Mouse (Mus musculus) kidney, postnatal 4 days (tissue): ENCODE measurements around the gene Obscn.

Experiments
- DNase-seq, 2 experiments: peaks; one replicate each; pipeline ENCODE4 v3.0.0; 2021; ENCODE audit warnings: mixed read lengths in 2 of 2

Obscn gene

DNA sequence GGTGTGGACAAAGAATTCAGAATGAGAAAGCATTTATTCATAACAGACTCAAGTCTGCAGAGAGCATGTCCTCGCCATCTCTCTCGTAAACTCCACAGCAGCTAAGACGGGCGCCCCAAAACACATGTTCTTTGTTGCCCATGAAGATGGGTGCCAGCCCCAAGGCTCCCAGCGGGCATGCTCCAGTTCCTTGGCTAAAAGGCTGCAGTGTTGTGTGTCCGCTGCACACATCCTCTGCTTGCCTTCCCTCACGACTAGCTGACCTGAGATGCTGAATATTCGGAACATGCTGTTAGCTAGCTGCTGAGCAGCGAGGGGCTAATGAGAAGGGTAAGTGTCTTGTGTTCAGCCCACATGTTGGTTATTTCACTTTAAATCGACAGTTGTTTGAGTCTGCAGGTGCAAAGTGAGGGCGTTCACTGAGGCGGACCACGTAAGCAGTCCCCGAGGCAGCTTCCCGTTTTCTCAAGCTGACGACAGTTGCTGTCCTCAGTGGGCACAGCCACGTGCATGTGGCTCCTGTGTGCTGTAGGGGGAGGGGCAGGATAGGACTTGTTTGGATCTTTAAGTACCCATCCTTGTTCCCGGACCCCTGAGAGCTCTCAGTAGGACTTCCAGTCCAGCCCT is 153.6 kb downstream of the Obscn start:
- no peak for DNase-seq

DNA sequence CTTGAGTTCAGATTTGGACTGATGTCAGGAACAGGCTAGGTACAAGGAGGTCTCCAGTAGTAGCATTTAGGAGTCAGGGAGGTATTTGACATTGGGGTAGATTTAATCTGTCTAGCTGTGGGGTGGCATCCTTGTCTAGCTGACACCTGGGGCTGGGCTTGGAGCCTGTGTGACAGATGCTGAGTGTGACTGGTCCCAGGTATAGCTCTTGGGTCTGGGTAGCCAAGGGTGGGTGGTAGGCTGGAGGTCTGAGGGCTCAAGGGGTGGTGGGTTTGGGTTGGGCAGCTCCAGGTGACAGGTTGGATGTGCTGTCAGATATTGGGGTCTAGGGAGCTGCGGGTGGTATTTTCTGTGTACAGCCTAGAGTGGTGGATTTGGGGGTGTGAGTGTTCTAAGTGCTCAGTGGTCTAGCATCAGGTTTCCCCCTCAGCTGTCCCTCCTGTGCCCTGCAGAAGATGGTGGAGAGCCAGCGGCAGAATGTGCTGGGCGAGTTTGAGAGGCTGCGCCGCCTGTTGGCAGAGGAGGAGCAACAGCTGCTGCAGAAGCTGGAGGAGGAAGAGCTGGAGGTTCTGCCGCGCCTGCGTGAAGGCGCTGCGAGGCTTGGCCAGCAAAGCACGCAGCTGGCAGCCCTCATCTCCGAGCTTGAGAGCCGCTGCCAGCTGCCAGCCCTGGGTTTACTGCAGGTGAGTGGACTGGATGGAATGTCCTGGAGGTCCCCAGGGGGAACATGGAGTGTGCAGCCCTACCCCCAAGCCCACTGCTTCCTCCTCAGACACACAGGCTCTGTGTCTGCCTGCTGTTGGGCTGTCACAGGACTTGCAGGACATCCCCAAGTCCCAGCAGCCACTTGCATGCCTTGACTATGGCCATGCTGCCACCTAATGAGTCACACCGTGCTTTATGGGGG is 154.4 kb downstream of the Obscn start:
- peak; percentile 76 to 84 for DNase-seq

DNA sequence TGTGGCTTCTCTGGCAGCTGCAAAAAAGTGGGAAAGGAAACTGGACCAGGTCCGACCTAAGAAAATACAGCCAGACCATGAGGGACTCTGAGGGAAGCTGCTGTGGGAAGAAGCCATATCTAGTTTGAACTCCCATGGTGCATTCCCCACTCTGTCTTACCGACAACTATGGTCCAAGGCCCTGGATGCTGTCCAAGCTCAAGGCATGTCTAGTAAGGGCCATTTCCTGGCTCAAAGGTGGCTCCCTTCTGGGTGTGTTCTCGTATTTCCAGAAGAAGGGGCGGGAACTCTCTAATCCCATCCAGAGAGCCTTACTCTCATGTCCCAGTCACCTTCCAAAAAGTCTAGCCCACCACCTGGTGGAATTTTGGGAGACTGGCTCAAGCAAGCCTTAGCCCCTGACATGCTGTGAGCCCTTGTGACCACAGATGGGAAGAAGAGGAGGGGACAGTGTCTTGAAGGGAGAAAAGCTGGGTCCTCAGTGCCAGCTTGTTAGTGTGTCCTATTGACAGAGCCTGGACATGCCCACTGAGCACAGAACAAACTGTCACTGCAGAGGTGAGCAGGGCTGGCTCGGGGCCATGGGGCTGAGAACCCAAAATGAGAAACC is 155.7 kb downstream of the Obscn start:
- DNase-seq, result peak in 1 of 2 experiments; percentile 64

DNA sequence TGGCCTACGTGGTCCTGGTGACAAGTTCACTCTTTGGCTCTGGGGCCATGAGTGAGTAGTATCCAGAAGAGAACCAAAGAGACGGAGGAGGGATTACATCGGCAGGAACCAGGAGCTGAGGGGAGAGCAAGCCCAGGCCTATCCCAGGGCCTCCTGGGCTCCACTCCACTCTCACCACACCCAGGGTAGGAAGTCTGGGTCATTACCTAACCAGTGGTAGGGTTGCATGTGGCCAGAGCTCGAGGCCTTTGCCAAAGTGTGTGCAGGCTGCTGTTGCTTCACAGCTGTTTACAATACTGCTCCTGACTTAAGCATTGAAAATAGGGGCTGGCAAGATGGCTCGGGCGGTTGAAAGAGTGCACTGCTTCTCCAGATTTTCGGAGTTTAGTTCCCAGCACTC is 156.5 kb downstream of the Obscn start:
- DNase-seq, result no peak

- no peak for DNase-seq
Measured at GRCm38 (mm10) chr11:58979183-58979582, 157.0 kb downstream of the Obscn start.

DNA sequence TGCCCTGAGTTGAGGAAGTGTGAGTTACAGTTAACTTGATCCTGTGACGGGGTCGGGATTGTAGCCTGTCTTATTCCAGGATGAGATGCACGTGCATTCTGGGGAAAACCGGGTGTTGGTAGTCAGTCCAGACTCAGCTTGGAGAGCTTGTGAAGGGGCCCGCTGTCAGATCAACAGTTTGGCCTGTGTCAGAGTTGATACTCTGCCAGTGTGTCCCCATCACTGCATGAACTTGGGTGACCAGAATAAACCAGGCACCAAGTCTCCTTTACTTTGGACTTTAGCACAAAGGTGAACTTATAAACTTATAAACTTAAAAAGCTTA is 157.5 kb downstream of the Obscn start:
- DNase-seq, result no peak

GRCm38 (mm10) chr11:58978027-58978705 is 158.0 kb downstream of the Obscn start, which contains the start of gene Trim11:
Gene Trim11 (plus strand): TSS chr11:58978093.
- peak; percentile 70 to 80 for DNase-seq

DNA sequence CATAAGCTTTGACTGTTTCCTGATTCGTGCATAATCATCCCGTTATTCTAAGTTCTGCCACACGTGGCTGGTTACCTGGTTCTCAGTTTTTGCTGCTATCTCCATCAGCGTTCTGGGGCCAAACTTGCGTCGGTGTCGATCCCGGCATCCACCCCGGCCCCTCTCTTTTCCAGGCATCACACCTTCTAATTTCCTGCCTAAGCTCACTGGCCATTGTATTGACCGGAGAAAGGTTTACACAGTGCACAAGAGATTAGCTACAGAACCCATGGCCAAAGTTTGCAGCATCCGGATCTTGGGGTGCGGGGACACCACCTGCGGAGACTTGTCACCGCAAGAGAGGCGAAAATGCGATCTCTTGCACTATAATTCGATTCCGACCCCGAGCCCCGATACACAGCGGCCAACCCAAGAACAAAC is 158.6 kb downstream of the Obscn start:
- DNase-seq, result no peak

- peak; percentile 58 to 78 for DNase-seq
Measured at GRCm38 (mm10) chr11:58977150-58977549, 159.1 kb downstream of the Obscn start.

GRCm38 (mm10) chr11:58974414-58974813 is 161.8 kb downstream of the Obscn start:
- no peak for DNase-seq

GRCm38 (mm10) chr11:58971796-58972195 is 164.4 kb downstream of the Obscn start:
- DNase-seq, result no peak

DNA sequence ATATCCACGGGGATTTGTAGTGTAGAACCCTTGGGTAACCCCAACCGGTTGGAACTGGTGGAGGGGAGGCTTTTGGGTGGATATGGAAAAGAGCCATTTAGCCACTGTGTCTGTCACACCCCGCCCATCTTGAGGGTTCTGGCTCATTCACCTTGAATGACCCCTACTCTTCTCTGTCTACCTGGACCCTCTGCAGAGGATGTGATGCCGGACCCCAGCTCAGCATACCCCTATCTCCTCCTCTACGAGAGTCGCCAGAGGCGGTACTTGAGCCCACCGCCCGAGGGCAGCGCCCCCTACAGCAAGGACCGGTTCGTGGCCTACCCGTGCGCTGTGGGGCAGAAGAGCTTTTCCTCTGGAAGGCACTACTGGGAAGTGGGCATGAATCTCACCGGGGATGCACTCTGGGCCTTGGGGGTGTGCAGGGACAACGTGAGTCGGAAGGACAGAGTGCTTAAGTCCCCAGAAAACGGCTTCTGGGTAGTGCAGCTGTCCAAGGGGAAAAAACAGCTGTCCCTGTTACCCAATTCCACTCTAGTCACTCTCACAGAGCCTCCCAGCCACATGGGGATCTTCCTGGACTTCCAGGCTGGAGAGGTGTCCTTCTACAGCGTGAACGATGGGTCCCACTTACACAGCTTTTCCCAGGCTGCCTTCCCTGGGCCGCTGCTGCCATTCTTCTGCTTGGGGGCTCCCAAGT is 165.2 kb downstream of the Obscn start:
- no peak for DNase-seq

DNA sequence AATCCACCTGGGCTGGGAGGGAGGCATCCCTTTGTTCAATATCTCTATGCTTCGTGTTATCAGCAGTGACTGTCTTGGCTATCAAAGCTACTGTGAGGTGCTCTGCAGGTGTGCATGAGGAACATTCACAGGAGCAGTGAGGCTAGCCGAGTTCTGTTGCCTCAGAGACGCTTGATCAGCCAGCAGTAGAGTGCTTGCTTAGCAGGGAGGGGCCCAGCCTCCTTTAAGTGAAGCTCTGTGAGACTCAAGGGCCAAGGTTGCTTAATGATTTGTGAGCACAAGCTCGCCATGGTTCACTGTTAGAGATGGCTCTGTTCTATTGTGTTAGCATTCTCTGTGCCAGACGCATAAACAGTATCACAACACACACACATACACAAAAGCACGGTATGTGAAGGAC is 166.5 kb downstream of the Obscn start:
- peak; percentile 58 to 78 for DNase-seq

GRCm38 (mm10) chr11:58969027-58969426 is 167.2 kb downstream of the Obscn start:
- DNase-seq, result peak in 1 of 2 experiments; percentile 57

GRCm38 (mm10) chr11:58968551-58968950 is 167.7 kb downstream of the Obscn start:
- DNase-seq, result no peak

GRCm38 (mm10) chr11:58967346-58967745 is 168.9 kb downstream of the Obscn start:
- DNase-seq, result peak in 1 of 2 experiments; percentile 56

- peak in 1 of 2 experiments; percentile 61 for DNase-seq
Measured at GRCm38 (mm10) chr11:58965001-58965760, 171.0 kb downstream of the Obscn start.

DNA sequence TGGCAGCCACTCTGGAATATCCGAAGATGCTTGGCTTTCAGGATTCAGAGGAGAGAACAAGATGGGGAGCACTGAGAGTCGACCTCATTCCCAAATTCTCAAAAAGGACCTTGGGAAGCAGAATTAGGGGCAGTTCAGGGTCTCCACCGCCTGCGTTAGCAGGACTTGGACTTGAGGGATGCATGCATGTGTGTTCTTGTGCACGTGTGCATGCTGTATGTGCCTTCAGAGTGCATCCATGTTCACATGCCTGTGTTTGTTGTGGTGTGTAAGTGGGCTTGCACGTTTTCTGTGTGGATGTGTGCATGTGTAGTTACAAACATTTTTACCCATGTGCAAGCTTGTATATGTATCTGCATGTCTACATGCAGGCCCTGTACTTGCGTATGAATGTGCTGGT is 172.0 kb downstream of the Obscn start:
- DNase-seq, result no peak

DNA sequence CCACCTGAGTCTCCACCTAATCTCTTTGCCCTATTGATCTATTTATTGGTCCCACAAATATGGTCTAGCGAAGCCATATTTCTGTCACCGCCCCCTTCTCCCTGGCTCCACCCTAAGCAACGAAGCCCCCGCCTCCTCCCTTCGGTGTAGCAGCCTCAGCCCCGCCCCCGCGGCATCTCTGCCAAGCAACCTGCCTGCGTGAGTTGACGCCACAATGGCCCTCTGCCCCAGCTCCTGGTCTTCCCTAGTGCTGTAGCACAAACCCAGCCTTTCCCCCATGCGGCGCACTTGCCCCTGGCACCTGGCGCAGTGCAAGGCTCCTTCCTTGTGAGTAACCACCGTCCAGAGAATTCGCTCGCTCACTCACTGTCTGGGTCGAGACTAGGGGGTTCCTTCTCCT is 172.7 kb downstream of the Obscn start:
- peak; percentile 68 to 80 for DNase-seq

DNA sequence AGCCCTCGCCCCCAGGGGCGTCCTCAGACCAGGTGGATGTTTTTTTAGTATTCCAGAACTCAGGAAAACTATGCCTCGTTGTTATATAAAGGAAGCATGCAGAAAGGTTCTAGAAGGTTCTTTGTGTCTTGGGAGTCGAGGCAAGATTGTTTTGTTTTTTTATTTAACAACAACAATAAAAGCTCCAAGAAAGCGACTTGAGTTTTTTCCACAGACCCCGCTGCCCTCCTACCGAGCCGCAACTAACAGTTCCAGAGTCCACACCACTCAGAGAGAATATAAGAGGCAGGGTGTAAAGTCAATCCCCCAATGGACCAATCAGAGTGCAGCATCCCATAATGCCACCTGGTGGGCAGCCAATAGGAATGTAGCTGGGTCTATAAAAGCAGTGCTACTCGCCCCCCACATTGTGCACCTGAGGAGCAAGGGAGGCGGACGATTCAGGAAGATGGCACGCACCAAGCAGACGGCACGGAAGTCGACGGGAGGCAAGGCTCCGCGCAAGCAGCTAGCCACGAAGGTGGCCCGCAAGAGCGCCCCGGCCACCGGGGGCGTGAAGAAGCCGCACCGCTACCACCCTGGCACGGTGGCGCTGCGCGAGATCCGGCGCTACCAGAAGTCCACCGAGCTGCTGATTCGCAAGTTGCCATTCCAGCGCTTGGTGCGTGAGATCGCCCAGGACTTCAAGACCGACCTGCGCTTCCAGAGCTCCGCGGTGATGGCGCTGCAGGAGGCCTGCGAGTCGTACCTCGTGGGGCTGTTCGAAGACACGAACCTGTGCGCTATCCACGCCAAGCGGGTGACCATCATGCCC is 174.6 kb downstream of the Obscn start:
- DNase-seq, result peak in 1 of 2 experiments; percentile 28
